Mouse (Mus musculus): Measurements from ENCODE around the gene Kif14.
A peak's percentile ranks its signal among the peaks of the same experiment; 100 is the strongest.

Gene Kif14

GRCm38 (mm10) chr1:136466143-136466811 lies at the start of gene Kif14:
Gene Kif14 (plus strand): TSS chr1:136466343.
- DNase-seq (ENCODE audit: low spot score) = peak; percentile 96

- no peak for DNase-seq (ENCODE audit: low spot score)
These were observed 47.8 kb upstream of the Kif14 start for GRCm38 (mm10) chr1:136418393-136418792.

DNA sequence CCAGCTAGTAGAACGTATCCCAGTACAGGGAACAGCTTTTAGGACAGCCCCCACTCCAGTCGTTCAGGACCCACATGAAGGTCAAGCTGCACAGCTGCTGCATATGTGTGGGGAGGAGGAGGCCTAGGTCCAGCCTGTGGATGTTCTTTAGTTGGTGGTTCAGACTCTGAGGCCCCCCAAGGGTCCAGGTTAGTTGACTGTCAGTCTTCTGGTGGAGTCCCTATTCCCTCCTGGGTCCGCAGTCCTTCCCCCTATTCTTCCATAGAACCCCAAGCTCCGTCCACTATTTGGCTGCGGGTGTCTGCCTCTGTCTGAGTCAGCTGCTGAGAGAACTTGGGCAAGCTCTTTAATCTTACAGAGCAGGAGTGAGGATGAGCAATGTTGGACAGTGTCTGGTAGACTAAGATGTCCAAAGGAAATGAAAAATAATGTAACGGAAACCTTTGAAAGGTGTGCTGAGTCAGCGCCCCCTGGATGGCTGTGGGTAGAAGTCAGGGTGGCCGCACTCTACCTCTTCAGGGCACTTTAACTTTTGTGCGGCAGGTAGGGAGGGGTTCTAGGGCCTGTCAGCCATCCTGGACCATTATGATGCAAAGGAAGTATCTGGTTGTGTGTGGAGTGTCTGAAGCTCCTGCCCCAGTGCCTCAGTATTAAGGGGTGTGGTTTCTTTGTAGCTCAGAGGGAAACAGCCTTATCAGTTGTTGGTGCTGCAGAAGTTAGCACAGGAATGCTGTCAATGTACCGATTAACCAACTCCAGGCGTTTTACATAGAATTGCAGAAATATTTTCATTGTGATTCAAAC lies 38.8 kb upstream of the Kif14 start:
- DNase-seq (ENCODE audit: low spot score) = no peak

DNA sequence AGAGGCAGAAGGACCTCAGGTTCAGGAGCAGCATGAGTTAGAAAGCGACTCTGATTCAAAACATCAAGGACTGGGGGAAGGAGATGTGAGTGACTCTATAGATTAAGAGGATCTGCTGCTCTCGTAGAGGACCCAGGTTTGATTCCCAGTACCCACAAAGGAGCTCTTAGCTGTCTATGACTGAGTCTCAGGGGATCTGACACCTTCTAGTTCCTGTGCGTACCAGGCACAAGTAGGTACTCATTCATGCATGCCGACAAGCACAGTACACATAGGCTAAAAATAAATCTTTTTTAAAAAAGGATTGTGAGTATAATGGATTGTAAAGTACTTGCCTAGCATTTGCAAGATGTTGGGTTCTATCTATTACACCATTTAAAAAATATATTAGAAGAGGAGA lies 37.2 kb upstream of the Kif14 start:
- DNase-seq (ENCODE audit: low spot score) = no peak

DNA sequence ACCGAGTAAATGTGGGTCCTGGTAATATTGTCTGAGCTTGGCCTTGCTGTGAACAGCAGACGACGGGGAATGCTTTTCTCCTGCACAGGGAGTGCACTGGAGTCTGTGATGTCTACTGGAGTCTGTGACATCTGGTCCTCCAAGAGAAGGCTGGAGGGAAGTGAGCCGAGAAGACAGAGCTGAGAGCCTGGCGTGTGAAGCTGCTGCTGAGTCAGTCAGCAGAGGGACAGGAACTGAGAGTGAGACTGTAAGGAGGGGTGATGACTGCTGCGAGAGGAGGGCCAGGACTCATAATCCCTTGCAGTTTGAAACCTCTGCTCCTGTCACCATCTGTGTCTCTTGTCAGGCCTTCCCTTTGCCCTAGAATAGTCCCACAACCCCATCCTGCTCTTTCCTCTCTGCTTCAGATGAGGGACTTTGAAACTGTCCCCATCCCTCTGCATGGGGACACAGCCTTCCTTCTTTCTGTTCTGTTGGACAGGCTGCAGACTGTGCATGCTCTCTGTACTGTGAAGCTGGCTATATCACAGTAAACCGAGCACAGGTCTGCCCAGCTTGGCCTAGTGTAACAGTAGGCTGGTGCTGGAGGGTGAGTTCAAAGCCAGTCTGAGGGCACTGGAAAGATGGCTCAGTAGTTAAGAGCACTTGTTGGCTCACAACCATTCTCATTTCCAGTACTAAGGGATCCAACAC lies 35.9 kb upstream of the Kif14 start:
- no peak for DNase-seq (ENCODE audit: low spot score)

GRCm38 (mm10) chr1:136440741-136441140 lies 25.4 kb upstream of the Kif14 start:
- DNase-seq (ENCODE audit: low spot score) = no peak

- DNase-seq (ENCODE audit: low spot score) = no peak
These were observed 23.3 kb upstream of the Kif14 start for GRCm38 (mm10) chr1:136442809-136443208.

GRCm38 (mm10) chr1:136444555-136445255 lies 21.4 kb upstream of the Kif14 start:
- no peak for DNase-seq (ENCODE audit: low spot score)

GRCm38 (mm10) chr1:136446933-136447332 lies 19.2 kb upstream of the Kif14 start:
- DNase-seq (ENCODE audit: low spot score) = no peak

- DNase-seq (ENCODE audit: low spot score) = no peak
These were observed 18.8 kb upstream of the Kif14 start for GRCm38 (mm10) chr1:136447338-136447737.

DNA sequence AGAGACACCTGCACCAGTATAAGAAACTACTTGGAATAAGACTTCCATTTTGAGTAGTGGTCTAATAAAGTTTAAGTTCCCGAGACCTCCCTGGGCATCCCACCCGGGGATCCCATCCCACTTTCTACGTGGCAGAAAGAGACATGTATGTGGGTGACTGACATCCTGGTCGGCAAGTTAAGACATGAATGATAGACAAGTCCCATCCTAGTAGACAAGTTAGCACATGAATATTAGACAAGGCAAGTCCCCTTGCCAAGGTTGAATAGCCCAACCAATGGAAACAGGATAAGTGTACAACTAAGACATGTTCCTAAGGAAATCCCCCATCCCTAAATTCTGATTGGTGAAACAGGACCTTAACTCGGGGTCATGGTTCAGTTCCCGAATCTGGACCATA lies 16.6 kb upstream of the Kif14 start:
- no peak for DNase-seq (ENCODE audit: low spot score)

- no peak for DNase-seq (ENCODE audit: low spot score)
These were observed 15.9 kb upstream of the Kif14 start for GRCm38 (mm10) chr1:136450206-136450605.

DNA sequence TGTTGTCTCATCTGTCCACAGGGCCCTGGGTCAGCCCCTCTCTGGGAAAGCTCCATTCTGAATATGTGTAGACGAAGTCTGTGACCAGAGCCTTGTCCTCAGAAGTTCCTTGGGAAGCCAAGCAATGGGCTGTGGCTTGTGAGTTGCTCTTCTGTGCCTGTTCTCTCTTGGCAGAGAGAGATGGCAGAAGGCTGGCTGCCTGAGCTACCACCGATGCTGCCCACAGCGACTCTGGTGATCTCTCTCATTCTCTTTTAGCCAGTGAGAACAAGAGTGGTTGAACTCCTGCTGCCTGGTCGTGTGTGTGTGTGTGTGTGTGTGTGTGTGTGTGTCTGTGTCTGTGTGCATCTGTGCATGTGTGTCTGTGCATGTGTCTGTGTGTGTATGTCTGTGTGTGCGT lies 13.7 kb upstream of the Kif14 start:
- DNase-seq (ENCODE audit: low spot score) = no peak

DNA sequence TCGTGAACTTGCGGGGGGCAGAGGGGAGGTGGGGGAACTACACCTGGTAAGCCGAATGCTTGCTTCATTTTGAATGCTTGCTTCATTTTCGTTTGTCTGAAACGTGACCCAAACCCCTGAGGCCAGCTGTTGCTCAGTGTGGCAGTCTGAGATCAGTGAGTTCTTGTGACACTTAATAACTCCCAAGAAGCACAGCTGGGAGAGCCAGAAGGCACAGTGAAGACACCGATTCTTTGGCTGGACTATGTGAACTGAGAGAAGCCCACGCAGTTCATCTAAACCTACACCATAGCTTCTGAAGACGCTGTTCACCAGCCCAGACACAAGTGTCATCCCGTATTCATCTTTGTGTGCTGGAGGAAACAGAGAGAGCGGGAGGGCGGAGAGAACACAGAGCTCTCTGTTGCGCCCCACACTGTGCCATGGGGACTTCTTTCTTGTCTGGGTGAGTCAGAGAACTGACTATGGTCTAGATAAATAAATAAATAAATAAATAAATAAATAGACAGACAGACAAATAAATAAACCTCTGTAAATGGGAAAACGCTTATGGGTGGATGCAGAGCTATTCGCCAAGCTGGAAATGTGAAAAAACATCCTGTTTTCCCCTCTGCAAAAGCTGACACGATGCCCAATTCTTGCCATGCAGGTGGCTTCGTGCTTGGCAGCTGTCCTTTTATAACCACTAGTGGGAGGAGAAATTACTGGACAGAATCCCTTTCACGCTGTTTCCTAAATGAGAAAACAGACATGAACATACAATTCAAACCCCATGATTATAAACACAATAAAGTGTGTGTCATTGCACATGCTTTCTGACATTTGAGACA lies 10.2 kb upstream of the Kif14 start:
- no peak for DNase-seq (ENCODE audit: low spot score)

- DNase-seq (ENCODE audit: low spot score) = no peak
These were observed 9.4 kb upstream of the Kif14 start for GRCm38 (mm10) chr1:136456741-136457140.

DNA sequence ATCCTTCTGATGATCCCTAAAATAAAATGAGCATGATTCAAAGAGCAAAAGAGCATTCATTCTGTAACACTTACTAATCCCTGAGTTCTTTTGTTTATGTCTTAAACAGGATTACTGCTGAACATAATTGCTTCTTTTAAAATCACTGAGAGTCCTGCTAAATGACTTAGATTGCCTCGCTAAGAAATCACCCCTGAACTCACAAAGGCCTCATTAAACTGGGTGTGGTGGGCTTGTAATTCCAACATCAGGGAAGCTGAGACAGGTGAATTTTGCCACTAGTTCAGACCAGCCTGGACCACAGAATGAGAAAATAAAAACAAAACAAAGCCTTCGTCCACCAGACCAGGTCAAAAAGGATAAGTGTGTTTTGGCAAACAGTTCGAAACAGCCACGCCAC lies 8.7 kb upstream of the Kif14 start:
- no peak for DNase-seq (ENCODE audit: low spot score)

GRCm38 (mm10) chr1:136458691-136459245 lies 7.4 kb upstream of the Kif14 start:
- DNase-seq (ENCODE audit: low spot score) = peak; percentile 30

GRCm38 (mm10) chr1:136462443-136462842 lies 3.7 kb upstream of the Kif14 start:
- DNase-seq (ENCODE audit: low spot score) = no peak

DNA sequence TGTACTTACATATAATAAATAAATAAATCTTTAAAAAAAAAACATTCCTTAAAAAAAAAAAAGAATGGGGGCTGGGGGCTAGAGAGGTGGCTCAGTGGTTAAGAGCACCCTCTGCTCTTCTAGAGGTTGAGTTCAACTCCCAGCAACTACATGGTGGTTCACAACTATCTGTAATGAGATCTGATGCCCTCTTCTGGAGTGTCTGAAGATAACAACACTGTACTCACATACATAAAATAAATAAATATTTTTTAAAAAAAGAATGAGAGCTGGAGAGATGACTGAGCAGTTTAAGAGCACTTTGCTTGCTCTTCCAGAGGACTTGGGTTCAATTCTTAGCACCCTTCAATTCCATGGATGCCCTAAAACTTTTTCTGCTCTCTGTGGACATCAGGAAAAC lies 975 bp upstream of the Kif14 start:
- no peak for DNase-seq (ENCODE audit: low spot score)

DNA sequence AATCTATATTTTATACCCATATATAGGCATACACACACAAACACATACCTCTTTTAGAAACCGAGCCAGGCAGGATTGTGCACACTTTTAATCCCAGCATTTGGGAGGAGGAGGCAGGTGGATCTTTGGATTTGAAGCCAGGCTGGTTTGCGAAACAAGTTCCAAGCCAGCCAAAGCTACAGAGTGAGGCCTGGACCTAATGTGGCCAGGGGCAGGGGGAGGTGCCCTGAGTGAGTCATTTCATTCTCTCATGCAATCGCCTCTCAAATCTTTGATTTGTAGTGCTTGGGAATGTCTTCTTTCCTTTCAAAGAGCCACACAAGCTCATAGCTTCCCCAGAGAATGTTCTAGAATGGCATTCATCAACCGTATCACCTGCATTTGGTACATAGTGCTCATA lies 3.3 kb downstream of the Kif14 start:
- DNase-seq (ENCODE audit: low spot score) = no peak

DNA sequence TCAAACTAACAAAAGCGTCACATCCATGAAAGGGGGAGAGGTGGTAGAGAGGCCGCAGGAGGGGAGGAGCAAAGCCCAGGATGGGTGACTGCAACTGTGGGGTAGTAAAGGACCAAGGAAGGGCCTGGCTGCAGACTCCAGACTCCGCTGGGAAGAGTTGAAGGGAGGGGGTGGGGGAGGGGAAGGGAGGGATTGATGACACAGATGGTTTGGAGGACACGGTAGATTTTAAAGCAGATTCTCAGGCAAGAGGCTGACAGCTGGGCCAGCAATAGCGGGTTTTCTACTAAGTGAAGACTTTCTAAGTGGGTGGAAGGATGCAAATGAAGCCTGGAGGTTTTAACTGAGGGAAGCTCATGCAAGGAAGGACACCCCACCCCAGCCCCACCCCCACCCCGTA lies 4.3 kb downstream of the Kif14 start:
- DNase-seq (ENCODE audit: low spot score) = no peak
